Mouse (Mus musculus) heart, adult 2 months (tissue): ENCODE measurements around the gene Snx10.

Experiments used
- CTCF ChIP-seq: fragments of 200-600 bp; IDR thresholded peaks from 2 replicates; pipeline ENCODE4 v1.8.1; 2022; ENCODE audit warnings: antibody characterized with exemption, mild to moderate bottlenecking, moderate library complexity
- EP300 ChIP-seq: fragments of 200-500 bp; IDR thresholded peaks from 2 replicates; pipeline ENCODE4 v1.6.1; 2011; ENCODE audit warnings: low read depth, low read length, control low read depth; ENCODE audit not compliant: insufficient read depth
- POLR2A ChIP-seq: fragments of 200-500 bp; IDR thresholded peaks from 2 replicates; pipeline ENCODE4 v1.6.1; 2011; ENCODE audit warnings: mild to moderate bottlenecking, low read depth, low read length, control low read depth; ENCODE audit not compliant: insufficient read depth

DNA sequence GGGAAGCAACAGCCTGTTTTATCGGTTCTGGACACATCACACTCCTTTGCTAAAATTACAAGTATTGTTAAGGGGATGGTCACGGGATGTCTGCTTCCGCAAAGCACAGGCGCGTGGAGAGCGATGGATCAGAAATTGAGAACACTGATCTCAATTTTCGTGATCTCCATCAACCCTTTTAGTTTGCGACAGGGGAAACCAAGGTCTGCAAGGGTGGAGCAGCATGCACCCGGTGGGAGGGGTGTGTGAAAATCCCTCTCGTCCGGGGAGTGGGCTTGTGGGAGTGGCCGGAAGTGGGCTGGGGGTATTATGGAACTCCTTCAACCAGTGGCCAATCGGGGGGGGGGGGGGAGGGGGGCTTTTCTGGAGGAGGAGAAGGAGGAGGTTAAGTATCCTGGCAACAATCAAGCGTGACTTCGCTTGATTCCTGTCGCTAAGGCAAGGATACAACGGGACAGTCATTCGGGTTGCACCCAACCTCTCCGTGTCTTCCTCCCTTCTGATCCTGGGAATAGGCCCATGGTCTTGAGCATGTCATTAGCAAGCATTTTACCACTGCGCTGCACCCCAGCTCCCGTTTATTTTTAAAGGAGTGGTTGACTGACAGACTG, 725 bp downstream of the Snx10 start:
- TF ChIP-seq POLR2A (no peak), CTCF (no peak), EP300 (no peak)
